Mouse (Mus musculus) hindbrain, embryonic 14.5 days (tissue): ENCODE measurements around the gene Cx3cl1. TPM values are rescaled to one million over a fixed set of nuclear protein-coding genes. Genes with fewer than 3 reads are reported as not detected.

Experiments
- ATAC-seq: fragments of 200-750 bp; cut with Nextera tagmentation; 2 replicates; pipeline ENCODE4 v1.8.0; 2017; ENCODE audit warnings: moderate number of reproducible peaks, mild to moderate bottlenecking, moderate TSS enrichment, moderate library complexity; ENCODE audit not compliant: low FRiP score
- DNase-seq: peaks from one replicate; pipeline ENCODE4 v3.0.0-alpha.2; 2015; ENCODE audit warnings: low spot score
- H3K27ac ChIP-seq: fragments of 300-500 bp; sonication (generic); 2 replicates; pipeline ENCODE4 v1.5.1; 2014; ENCODE audit warnings: mild to moderate bottlenecking, moderate library complexity
- H3K27me3 ChIP-seq: fragments of 300-500 bp; sonication (generic); 2 replicates; pipeline ENCODE4 v1.6.1; 2014; ENCODE audit warnings: mild to moderate bottlenecking, low read length, mixed read lengths; ENCODE audit not compliant: control insufficient read depth, insufficient read depth
- H3K36me3 ChIP-seq: fragments of 300-500 bp; sonication (generic); replicated peaks from 2 replicates; pipeline ENCODE4 v1.6.1; 2014; ENCODE audit not compliant: control insufficient read depth, insufficient read depth
- H3K4me1 ChIP-seq: fragments of 300-500 bp; sonication (generic); replicated peaks from 2 replicates; pipeline ENCODE4 v1.6.1; 2014; ENCODE audit warnings: antibody characterized with exemption, low read length, mixed read lengths; ENCODE audit not compliant: control insufficient read depth, insufficient read depth
- H3K4me2 ChIP-seq: fragments of 300-500 bp; sonication (generic); replicated peaks from 2 replicates; pipeline ENCODE4 v1.6.1; 2014; ENCODE audit warnings: mild to moderate bottlenecking, moderate library complexity
- H3K4me3 ChIP-seq: fragments of 300-500 bp; sonication (generic); replicated peaks from 2 replicates; pipeline ENCODE4 v1.5.1; 2014; ENCODE audit warnings: mild to moderate bottlenecking, low read length
- H3K9ac ChIP-seq: fragments of 300-500 bp; sonication (generic); 2 replicates; pipeline ENCODE4 v1.6.1; 2014
- H3K9me3 ChIP-seq: fragments of 300-500 bp; sonication (generic); 2 replicates; pipeline ENCODE4 v1.6.1; 2016; ENCODE audit warnings: low read length; ENCODE audit not compliant: control insufficient read depth
- WGBS: fragments of 180-500 bp; shearing (Covaris S2); extraction: QIAGEN DNeasy Blood & Tissue Kit; methylation state at CpG from one replicate; pipeline ENCODE4 v1.1.7; 2014; 5-methylcytosine and 5-hydroxymethylcytosine counted together
- polyA plus RNA-seq: library from polyadenylated mRNA; unstranded; fragments of >200 nt; fragmentation: Nextera tagmentation; extraction: Ambion mirVana; gene quantifications from 2 replicates; pipeline ENCODE4 v1.2.1, GENCODE M21; 2014

The Cx3cl1 gene
- polyA plus RNA-seq, 1 experiment from 2014 or later = 32.6 TPM

- no peak for ATAC-seq
- Histone ChIP-seq H3K27me3 (no peaks in the 10 kb centered on the region), H3K4me2 (no peak overlapping the region), H3K36me3 (no peaks in the 10 kb centered on the region), H3K4me1 (no peaks in the 10 kb centered on the region), H3K27ac (no peak overlapping the region), H3K9me3 (no peaks in the 10 kb centered on the region), H3K4me3 (no peak overlapping the region), H3K9ac (no peak overlapping the region)
- no peak for DNase-seq
- WGBS = 40% methylated on average over 7 of the region's 7 CpGs
Observed at GRCm38 (mm10) chr8:94807506-94807905, 35.7 kb downstream of the Cx3cl1 start.

DNA sequence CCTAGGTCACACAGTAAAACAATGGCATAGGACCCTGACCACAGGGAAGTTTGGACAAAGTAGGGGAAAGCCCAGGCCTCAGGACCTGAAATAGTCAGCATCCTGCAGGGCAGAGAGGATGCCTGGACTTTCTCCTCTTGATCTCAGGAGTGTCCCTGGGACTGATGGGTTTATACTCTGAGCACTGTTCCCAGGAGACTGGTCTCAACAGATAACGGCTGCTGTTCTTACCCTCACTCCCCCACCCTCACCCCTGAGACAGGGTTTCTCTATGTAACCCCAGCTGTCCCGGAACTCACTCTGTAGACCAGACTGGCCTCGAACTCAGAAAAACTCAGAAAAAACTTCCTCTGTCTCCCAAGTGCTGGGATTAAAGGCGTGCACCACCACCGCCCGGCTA lies 36.6 kb downstream of the Cx3cl1 start:
- H3K9ac ChIP-seq = no peak overlapping the region
- DNase-seq (no peak), ATAC-seq (no peak)
- H3K9me3 ChIP-seq = no peaks in the 10 kb centered on the region
- no peaks in the 10 kb centered on the region for H3K27me3 ChIP-seq
- no peak overlapping the region for H3K27ac ChIP-seq
- H3K4me2 ChIP-seq = no peak overlapping the region
- no peaks in the 10 kb centered on the region for H3K4me1 ChIP-seq
- H3K4me3 ChIP-seq = no peak overlapping the region
- WGBS = 81% methylated on average over 6 of the region's 6 CpGs
- no peaks in the 10 kb centered on the region for H3K36me3 ChIP-seq

DNA sequence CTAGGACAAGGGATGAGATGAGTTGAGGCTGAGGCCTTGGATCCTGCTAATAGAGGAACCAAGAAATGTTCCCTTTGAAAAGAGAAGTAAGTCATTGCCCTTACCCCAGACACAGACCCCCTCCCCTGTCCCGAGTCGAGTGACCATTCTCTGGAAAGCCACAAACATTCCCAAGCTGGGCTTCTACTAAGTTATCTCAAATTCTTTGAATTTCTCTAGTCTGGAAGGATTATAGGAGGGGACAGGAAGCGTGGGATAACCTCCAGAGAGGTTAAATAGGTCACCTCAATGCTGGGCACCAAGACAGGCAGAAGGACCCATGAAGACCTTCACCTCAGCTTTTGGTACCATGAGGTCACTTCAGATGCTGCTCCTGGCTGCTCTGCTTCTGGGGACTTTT lies 38.3 kb downstream of the Cx3cl1 start, which contains the start of gene Ccl17:
Gene Ccl17, plus strand, starts transcription at position 301 of the 400 bp plus-strand sequence.
- H3K36me3 ChIP-seq = no peaks in the 10 kb centered on the region
- ATAC-seq = no peak
- H3K4me2 ChIP-seq = no peak within 1 kb of the TSS
- no peaks in the 10 kb centered on the region for H3K9me3 ChIP-seq
- H3K9ac ChIP-seq = no peak within 1 kb of the TSS
- no peak for DNase-seq
- WGBS = 79% methylated on average over 3 of the region's 3 CpGs
- H3K27me3 ChIP-seq = no peaks in the 10 kb centered on the region
- no peaks in the 10 kb centered on the region for H3K4me1 ChIP-seq
- H3K27ac ChIP-seq = no peak within 1 kb of the TSS
- H3K4me3 ChIP-seq = no peak within 1 kb of the TSS

DNA sequence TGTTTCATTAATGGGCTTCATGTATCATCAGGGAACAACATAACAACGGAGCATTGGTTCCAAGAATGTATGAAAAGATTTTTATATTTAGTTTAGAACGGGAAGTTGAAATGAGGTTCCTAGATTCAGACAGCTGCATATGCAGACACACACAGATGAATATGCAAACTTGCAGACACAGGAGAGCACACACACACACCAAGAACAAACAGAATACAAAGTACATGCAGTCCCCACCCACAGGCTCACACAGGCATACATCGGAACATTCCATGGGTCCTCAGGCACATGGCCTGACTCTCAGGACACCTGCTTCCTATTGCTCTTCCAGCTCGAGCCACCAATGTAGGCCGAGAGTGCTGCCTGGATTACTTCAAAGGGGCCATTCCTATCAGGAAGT lies 39.0 kb downstream of the Cx3cl1 start:
- no peak for ATAC-seq
- H3K9me3 ChIP-seq = no peaks in the 10 kb centered on the region
- H3K27me3 ChIP-seq = no peaks in the 10 kb centered on the region
- no peak overlapping the region for H3K9ac ChIP-seq
- no peak for DNase-seq
- 88% methylated on average over 5 of the region's 5 CpGs for WGBS
- H3K27ac ChIP-seq = no peak overlapping the region
- H3K4me1 ChIP-seq = no peaks in the 10 kb centered on the region
- no peaks in the 10 kb centered on the region for H3K36me3 ChIP-seq
- H3K4me3 ChIP-seq = no peak overlapping the region
- H3K4me2 ChIP-seq = no peak overlapping the region

- no peaks in the 10 kb centered on the region for H3K36me3 ChIP-seq
- H3K27ac ChIP-seq = no peak overlapping the region
- whole genome bisulfite sequencing = 83% methylated on average over 6 of the region's 6 CpGs
- no peaks in the 10 kb centered on the region for H3K9me3 ChIP-seq
- ATAC-seq (no peak), DNase-seq (no peak)
- no peak overlapping the region for H3K9ac ChIP-seq
- H3K4me1 ChIP-seq = no peaks in the 10 kb centered on the region
- no peak overlapping the region for H3K4me2 ChIP-seq
- no peaks in the 10 kb centered on the region for H3K27me3 ChIP-seq
- no peak overlapping the region for H3K4me3 ChIP-seq
Observed at GRCm38 (mm10) chr8:94811654-94812053, 39.8 kb downstream of the Cx3cl1 start.

DNA sequence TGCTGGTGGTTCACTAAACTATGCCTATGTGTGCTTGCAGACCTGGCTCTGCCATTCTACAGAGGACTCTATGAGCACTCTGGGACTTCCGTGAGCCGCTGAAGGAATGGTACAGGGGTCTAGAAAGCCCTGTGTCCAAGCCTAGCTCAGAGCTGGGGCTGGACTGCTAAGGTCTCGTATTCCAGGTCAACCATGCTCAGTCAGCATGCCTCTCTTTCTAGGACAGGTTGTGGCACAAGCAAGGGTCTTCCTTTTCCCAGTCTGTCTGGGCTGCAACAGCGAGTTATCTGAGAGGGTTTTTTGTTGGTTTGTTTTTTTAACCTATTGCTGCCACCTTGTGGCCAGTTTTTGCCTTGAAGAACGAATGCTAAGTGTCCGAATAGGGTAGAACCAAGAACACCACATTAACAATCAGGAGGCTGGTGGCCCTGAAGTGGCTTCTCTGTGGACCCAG lies 40.9 kb downstream of the Cx3cl1 start:
- Histone ChIP-seq H3K9ac (peak overlapping the region; percentile 2; the same call in 1 of the 2 replicates), H3K9me3 (no peaks in the 10 kb centered on the region), H3K4me2 (peak overlapping the region; percentile 31), H3K27ac (no peak overlapping the region), H3K36me3 (no peaks in the 10 kb centered on the region), H3K4me1 (no peaks in the 10 kb centered on the region), H3K27me3 (no peaks in the 10 kb centered on the region), H3K4me3 (no peak overlapping the region)
- DNase-seq = peak; percentile 98
- peak; percentile 82 for ATAC-seq
- 23% methylated on average over 6 of the region's 6 CpGs for WGBS

DNA sequence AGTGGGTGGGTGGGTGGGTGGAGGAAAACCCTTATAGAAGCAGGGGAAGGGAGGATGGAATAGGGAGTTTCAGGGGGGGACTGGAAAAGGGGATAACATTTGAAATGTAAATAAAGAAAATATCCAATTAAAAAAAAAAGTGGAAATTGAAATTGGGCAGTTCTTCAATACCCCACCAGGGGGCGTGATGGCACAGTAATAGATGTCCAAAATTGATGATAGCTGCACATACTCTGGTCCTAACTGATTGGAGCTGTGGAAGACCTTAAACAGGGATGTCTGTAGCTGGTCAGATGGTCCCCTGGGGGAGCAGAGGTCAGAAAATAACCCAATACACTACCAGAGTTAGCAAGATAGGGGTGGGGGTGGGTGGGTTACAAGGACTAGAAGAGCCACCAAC lies 42.7 kb downstream of the Cx3cl1 start:
- Histone ChIP-seq H3K4me2 (no peak overlapping the region), H3K4me3 (no peak overlapping the region), H3K9me3 (no peaks in the 10 kb centered on the region), H3K36me3 (no peaks in the 10 kb centered on the region), H3K9ac (no peak overlapping the region), H3K27me3 (no peaks in the 10 kb centered on the region), H3K4me1 (no peaks in the 10 kb centered on the region), H3K27ac (no peak overlapping the region)
- WGBS = 0% methylated on average over 1 of the region's 1 CpGs
- peak; percentile 70 for DNase-seq
- ATAC-seq = no peak

DNA sequence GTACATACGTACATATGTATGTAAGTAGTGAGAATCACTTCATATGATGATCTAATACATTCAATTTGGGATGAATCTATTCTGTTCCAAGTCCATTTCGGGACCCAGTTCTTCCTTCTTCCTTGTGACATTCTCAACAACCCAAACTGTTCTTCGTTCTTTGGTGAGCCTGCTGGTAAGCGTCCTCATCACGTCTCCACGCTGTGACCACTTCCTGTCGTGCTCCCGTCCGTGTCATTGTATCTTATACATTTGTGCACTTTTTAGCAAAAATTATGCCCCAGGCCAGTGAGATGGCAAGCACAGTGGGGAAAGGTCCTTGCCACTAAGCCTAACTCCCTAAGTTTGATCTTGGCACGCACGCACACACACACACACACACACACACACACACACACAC lies 46.1 kb downstream of the Cx3cl1 start:
- no peak for DNase-seq
- no peak overlapping the region for H3K9ac ChIP-seq
- no peaks in the 10 kb centered on the region for H3K4me1 ChIP-seq
- no peak overlapping the region for H3K27ac ChIP-seq
- H3K9me3 ChIP-seq = no peaks in the 10 kb centered on the region
- H3K4me2 ChIP-seq = no peak overlapping the region
- no peaks in the 10 kb centered on the region for H3K27me3 ChIP-seq
- H3K36me3 ChIP-seq = peaks cover 12% of the 10 kb centered on the region
- ATAC-seq = no peak
- 94% methylated on average over 11 of the region's 11 CpGs for WGBS
- no peak overlapping the region for H3K4me3 ChIP-seq

GRCm38 (mm10) chr8:94819671-94820179 lies 47.9 kb downstream of the Cx3cl1 start:
- no peak for ATAC-seq
- 87% methylated on average over 6 of the region's 6 CpGs for WGBS
- H3K4me3 ChIP-seq = no peak overlapping the region
- no peaks in the 10 kb centered on the region for H3K27me3 ChIP-seq
- H3K36me3 ChIP-seq = peaks cover 30% of the 10 kb centered on the region
- no peak overlapping the region for H3K9ac ChIP-seq
- no peaks in the 10 kb centered on the region for H3K4me1 ChIP-seq
- H3K4me2 ChIP-seq = no peak overlapping the region
- no peak for DNase-seq
- H3K9me3 ChIP-seq = no peaks in the 10 kb centered on the region
- no peak overlapping the region for H3K27ac ChIP-seq

DNA sequence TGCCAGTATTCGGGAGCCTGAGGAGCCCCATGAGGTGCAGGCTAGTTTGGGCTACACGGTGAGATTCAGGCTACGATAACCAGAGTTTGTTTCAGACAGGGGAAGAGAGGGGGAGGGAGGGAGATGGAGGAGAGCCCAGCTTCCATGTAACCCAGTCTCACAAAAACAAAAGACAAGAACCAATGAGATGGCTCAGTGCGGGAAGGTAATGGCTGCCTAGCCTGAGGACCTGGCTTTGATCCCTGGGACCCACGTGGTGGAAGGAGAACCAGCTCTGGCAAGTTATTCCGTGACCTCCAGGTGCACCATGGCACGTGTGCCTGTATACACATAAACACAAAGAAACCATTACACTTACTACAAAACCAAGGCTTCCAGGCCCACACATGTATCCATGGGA lies 48.7 kb downstream of the Cx3cl1 start:
- no peak for ATAC-seq
- Histone ChIP-seq H3K4me3 (no peak overlapping the region), H3K27ac (no peak overlapping the region), H3K27me3 (no peaks in the 10 kb centered on the region), H3K9ac (no peak overlapping the region), H3K36me3 (peaks cover 37% of the 10 kb centered on the region), H3K4me2 (no peak overlapping the region), H3K4me1 (no peaks in the 10 kb centered on the region), H3K9me3 (no peaks in the 10 kb centered on the region)
- 93% methylated on average over 7 of the region's 7 CpGs for WGBS
- no peak for DNase-seq
